Mouse (Mus musculus) limb, embryonic 10.5 days (tissue): ENCODE measurements at regions not wholly inside any gene's neighbourhood (a gene's known extent, or its start where the extent isn't known, plus 50 kb on each side); places are given as distances from the start of the nearest gene placed in this dataset.
"Not testable (repeated sequence)": the region's sequence is repeated elsewhere in the genome, so short reads cannot be mapped to it uniquely, and the experiment has no call there.

Experiments
- DNase-seq: peaks from one replicate; pipeline ENCODE4 v3.0.0-alpha.2; 2017; ENCODE audit warnings: low spot score
- H3K27ac ChIP-seq: fragments of 300-500 bp; sonication (generic); 2 replicates; pipeline ENCODE4 v1.5.1; 2016; ENCODE audit warnings: mild to moderate bottlenecking
- H3K27me3 ChIP-seq: fragments of 300-500 bp; sonication (generic); 2 replicates; pipeline ENCODE4 v1.6.1; 2016; ENCODE audit warnings: low read depth, mild to moderate bottlenecking; ENCODE audit not compliant: poor library complexity, severe bottlenecking
- H3K36me3 ChIP-seq: fragments of 300-500 bp; sonication (generic); 2 replicates; pipeline ENCODE4 v1.6.1; 2016; ENCODE audit warnings: mild to moderate bottlenecking, moderate library complexity
- H3K4me1 ChIP-seq: fragments of 300-500 bp; sonication (generic); 2 replicates; pipeline ENCODE4 v1.6.1; 2016
- H3K4me3 ChIP-seq: fragments of 300-500 bp; sonication (generic); 2 replicates; pipeline ENCODE4 v1.5.1; 2016; ENCODE audit warnings: mild to moderate bottlenecking, moderate library complexity
- H3K9me3 ChIP-seq: fragments of 300-500 bp; sonication (generic); replicated peaks from 2 replicates; pipeline ENCODE4 v1.6.1; 2016; ENCODE audit warnings: mild to moderate bottlenecking
- WGBS: fragments of 180-500 bp; shearing (Covaris S2); methylation state at CpG from one replicate; pipeline ENCODE4 v1.1.7; 2016; 5-methylcytosine and 5-hydroxymethylcytosine counted together

DNA sequence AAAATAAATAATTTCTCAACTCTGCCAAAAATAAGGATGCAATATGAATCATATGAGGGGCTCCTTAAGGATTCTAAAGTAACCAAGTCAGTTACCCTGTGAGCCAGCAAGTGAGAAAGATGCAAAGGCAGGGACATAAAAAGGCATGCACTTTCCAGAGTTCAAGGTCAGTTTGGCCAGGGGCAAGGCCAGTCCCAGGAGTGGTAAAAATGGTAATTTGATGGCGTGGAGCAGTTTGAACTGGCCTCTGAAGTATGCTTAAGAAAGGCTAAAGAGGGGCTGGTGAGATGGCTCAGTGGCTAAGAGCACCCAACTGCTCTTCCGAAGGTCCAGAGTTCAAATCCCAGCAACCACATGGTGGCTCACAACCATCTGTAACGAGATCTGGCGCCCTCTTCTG is 68.8 kb downstream of the BC005561 start:
- H3K4me1 ChIP-seq, H3K4me3 ChIP-seq, H3K9me3 ChIP-seq, H3K27ac ChIP-seq, H3K27me3 ChIP-seq, DNase-seq: not testable (repeated sequence)
- 97% methylated on average over 4 of the region's 4 CpGs for WGBS
- peaks cover 45% of the 10 kb centered on the region for H3K36me3 ChIP-seq

DNA sequence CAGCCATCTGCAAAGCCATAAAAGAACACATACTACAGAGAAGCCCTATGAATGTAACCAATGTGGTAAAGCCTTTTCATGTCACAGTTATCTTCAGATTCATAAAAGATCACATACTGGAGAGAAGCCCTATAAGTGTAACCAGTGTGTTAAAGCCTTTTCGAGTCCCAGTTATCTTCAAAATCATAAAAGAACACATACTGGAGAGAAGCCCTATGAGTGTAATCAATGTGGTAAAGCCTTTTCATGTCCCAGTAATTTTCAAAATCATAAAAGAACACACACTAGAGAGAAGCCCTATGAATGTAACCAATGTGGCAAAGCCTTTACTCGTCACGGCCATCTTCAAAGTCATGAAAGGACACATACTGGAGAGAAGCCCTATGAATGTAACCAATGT is 74.2 kb downstream of the BC005561 start:
- not testable (repeated sequence) for H3K27me3 ChIP-seq, H3K4me1 ChIP-seq, H3K4me3 ChIP-seq, DNase-seq, H3K27ac ChIP-seq
- 98% methylated on average over 3 of the region's 3 CpGs for WGBS
- Histone ChIP-seq H3K36me3 (peaks cover 71% of the 10 kb centered on the region), H3K9me3 (peaks cover 46% of the 10 kb centered on the region)

DNA sequence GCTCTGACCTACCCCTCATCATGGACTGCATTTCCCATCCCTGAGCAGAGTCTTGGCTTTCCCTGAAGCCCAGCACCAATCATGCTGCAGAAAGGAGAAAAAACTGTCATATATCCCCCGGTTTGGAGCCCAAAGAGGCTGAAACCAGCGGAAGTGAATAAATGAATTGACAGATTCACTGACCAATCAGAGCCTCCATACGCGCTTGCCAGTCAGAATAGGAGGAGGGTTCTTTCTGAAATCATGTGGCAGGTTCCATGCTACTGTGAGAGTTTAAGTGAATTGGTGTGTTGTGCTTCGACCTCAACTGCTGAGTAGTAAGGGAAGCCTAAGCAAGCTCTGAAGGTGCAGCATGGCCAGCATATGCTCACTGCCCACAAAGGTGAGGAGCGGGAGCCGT is 101.0 kb downstream of the BC005561 start:
- no peaks in the 10 kb centered on the region for H3K27me3 ChIP-seq
- WGBS: 78% methylated on average over 7 of the region's 7 CpGs

More for the DNA sequence above, 101.0 kb downstream of the BC005561 start:
- Histone ChIP-seq H3K4me3 (no peak overlapping the region), H3K4me1 (no peaks in the 10 kb centered on the region), H3K27ac (no peak overlapping the region), H3K36me3 (no peaks in the 10 kb centered on the region), H3K9me3 (no peaks in the 10 kb centered on the region)
- DNase-seq: no peak
